Mouse (Mus musculus) stomach, postnatal 0 days (tissue): ENCODE measurements around the gene Dhx40.

Experiments used
- CTCF ChIP-seq: IDR thresholded peaks from 2 replicates; pipeline ENCODE4 v1.5.1; 2016; ENCODE audit warnings: antibody characterized with exemption, low read depth, mild to moderate bottlenecking, moderate library complexity
- EP300 ChIP-seq: optimal IDR thresholded peaks from 2 replicates; pipeline ENCODE3; 2016; ENCODE audit warnings: antibody characterized with exemption

GRCm38 (mm10) chr11:86759886-86760285 lies 47.7 kb downstream of the Dhx40 start:
- TF ChIP-seq CTCF (no peak), EP300 (no peak)
